ENCODE assay signal across 8 mouse cellular contexts in genomic region chr5:138193771-138194727, GRCm38 (mm10). TPM values are rescaled to one million over a fixed set of nuclear protein-coding genes. Genes with fewer than 3 reads are reported as not detected.
DNase-seq lines count a peak whose midpoint lies in the region; ATAC-seq and TF ChIP-seq lines count a peak whose summit lies in the region.

Mblac1 (plus strand) TSS chr5:138194314.

- H3K4me1 ChIP-seq in embryonic facial prominence, embryonic 12.5 days = no peaks in the 10 kb centered on the region
- peaks cover 1% of the 10 kb centered on the region; the same call in 1 of the 2 replicates for H3K4me1 ChIP-seq in heart, adult 2 months (ENCODE audit: control insufficient read depth, insufficient read depth, low read length)
- peaks cover 7% of the 10 kb centered on the region for H3K4me1 ChIP-seq in limb, embryonic 15.5 days

- peak within 1 kb of the TSS; percentile 78 for H3K27ac ChIP-seq in embryonic facial prominence, embryonic 12.5 days
- H3K27ac ChIP-seq in heart, adult 2 months = peak within 1 kb of the TSS; percentile 96
- H3K27ac ChIP-seq in limb, embryonic 15.5 days = peak within 1 kb of the TSS; percentile 89

- H3K79me2 ChIP-seq in heart, adult 2 months (replicated peaks; ENCODE audit: control insufficient read depth, insufficient read depth, low read length) = no peaks in the 10 kb centered on the region

- 0 out of 2 replicates have a peak, but pooled peaks have one; percentile 1 for TF ChIP-seq CTCF in heart, adult 2 months (IDR thresholded peaks at IDR 0.05)

- H3K4me2 ChIP-seq in embryonic facial prominence, embryonic 12.5 days (replicated peaks) = peak within 1 kb of the TSS; percentile 88
- peak within 1 kb of the TSS; percentile 78 for H3K4me2 ChIP-seq in limb, embryonic 15.5 days

- peak within 1 kb of the TSS; percentile 68 for H3K4me3 ChIP-seq in embryonic facial prominence, embryonic 12.5 days
- peak within 1 kb of the TSS; percentile 75 for H3K4me3 ChIP-seq in heart, adult 2 months
- H3K4me3 ChIP-seq in limb, embryonic 15.5 days = peak within 1 kb of the TSS; percentile 74

- peak; percentile 87 for TF ChIP-seq POLR2A in heart, adult 2 months (IDR thresholded peaks at IDR 0.05; ENCODE audit: insufficient read depth, low read depth, low read length)

- intact Hi-C loops in heart, adult 2 months (cut with DNase I) = loop anchor here (5.0 kb wide), 1 partner anchor 63 kb away; the partner anchor contains the start of gene Lamtor4

- H3K9ac ChIP-seq in embryonic facial prominence, embryonic 12.5 days = peak within 1 kb of the TSS; percentile 89
- H3K9ac ChIP-seq in heart, adult 2 months (ENCODE audit: low read depth, low read length) = peak within 1 kb of the TSS; percentile 93
- peak within 1 kb of the TSS; percentile 90 for H3K9ac ChIP-seq in limb, embryonic 15.5 days

- ATAC-seq in embryonic facial prominence, embryonic 12.5 days (ENCODE audit: insufficient number of reproducible peaks, insufficient read depth, low FRiP score, low TSS enrichment) = peak; percentile 42
- ATAC-seq in limb, embryonic 15.5 days (ENCODE audit: insufficient number of reproducible peaks, low FRiP score, low TSS enrichment, low read depth) = peak; percentile 81

- H3K27me3 ChIP-seq in embryonic facial prominence, embryonic 12.5 days = no peaks in the 10 kb centered on the region
- no peaks in the 10 kb centered on the region for H3K27me3 ChIP-seq in heart, adult 2 months (ENCODE audit: control insufficient read depth, insufficient read depth, low read length)
- H3K27me3 ChIP-seq in limb, embryonic 15.5 days = no peaks in the 10 kb centered on the region

- H3K36me3 ChIP-seq in embryonic facial prominence, embryonic 12.5 days = peaks cover 33% of the 10 kb centered on the region
- no peaks in the 10 kb centered on the region for H3K36me3 ChIP-seq in heart, adult 2 months (ENCODE audit: control insufficient read depth, insufficient read depth, low read length)
- peaks cover 35% of the 10 kb centered on the region for H3K36me3 ChIP-seq in limb, embryonic 15.5 days

- no peaks in the 10 kb centered on the region for H3K9me3 ChIP-seq in embryonic facial prominence, embryonic 12.5 days
- H3K9me3 ChIP-seq in limb, embryonic 15.5 days = no peaks in the 10 kb centered on the region

- peak; percentile 93 for DNase-seq in 3134 (ENCODE audit: extremely low read depth, insufficient read length, low spot score)
- DNase-seq in adrenal gland, postnatal 25 days = peak; percentile 74
- DNase-seq in heart, adult 2 months = peak; percentile 87 to 89
- DNase-seq in kidney, adult 8-10 months = peak; percentile 87 to 88
- peak; percentile 50 to 64 for DNase-seq in monocyte, adult 2 months (ENCODE audit: low read depth in 1 of 2, low spot score in 2 of 2)
- peak; percentile 72 to 81 for DNase-seq in spleen, postnatal 36 days (ENCODE audit: low spot score in 2 of 2)

- WGBS in embryonic facial prominence, embryonic 12.5 days = 7% methylated on average over 54 of the region's 54 CpGs
- 5% methylated on average over 54 of the region's 54 CpGs for WGBS in heart, adult 2 months
- WGBS in limb, embryonic 15.5 days = 7% methylated on average over 54 of the region's 54 CpGs

- peak; percentile 84; the same call in 1 of the 2 replicates for TF ChIP-seq EP300 in heart, adult 2 months (IDR thresholded peaks at IDR 0.05; ENCODE audit: insufficient read depth, low read depth, low read length)

RNA-seq across cellular contexts. Expression of gene Mblac1, which starts in this region (rescaled TPM):
- total RNA-seq in adrenal gland, postnatal 25 days (2021) = 9.4 and 12.1 TPM in 2 replicates
- 9.3 and 11.4 TPM in 2 replicates for polyA plus RNA-seq in embryonic facial prominence, embryonic 12.5 days (2016; fragmentation: Nextera tagmentation; extraction: Ambion mirVana)
- 1 to 10 TPM; 2.3 to 3.5 TPM for total RNA-seq in heart, adult 2 months (2021)
- 1.6 and 1.7 TPM in 2 replicates for polyA plus RNA-seq in heart, adult 2 months (2012; rRNA removed)
- polyA plus RNA-seq in limb, embryonic 15.5 days (2015; fragmentation: Nextera tagmentation; extraction: Ambion mirVana) = 8.4 and 9.2 TPM in 2 replicates

Comparison
In these comparisons a context has a peak if more than half of its experiments do, and no peak if none do; other contexts are left out.
1. Peak in every context shown above with its lines: DNase-seq, ATAC-seq, H3K4me3 ChIP-seq and H3K27ac ChIP-seq.